Mouse (Mus musculus) layer of hippocampus, adult 9-11 months (tissue): Measurements from ENCODE around the gene Dhrs11.
A peak's percentile ranks its signal among the peaks of the same experiment; 100 is the strongest.
"Not testable (repeated sequence)": the region's sequence is repeated elsewhere in the genome, so short reads cannot be mapped to it uniquely, and the experiment has no call there.

Experiments used
- DNase-seq: peaks from one replicate; pipeline ENCODE4 v3.0.0; 2022

Gene Dhrs11

DNA sequence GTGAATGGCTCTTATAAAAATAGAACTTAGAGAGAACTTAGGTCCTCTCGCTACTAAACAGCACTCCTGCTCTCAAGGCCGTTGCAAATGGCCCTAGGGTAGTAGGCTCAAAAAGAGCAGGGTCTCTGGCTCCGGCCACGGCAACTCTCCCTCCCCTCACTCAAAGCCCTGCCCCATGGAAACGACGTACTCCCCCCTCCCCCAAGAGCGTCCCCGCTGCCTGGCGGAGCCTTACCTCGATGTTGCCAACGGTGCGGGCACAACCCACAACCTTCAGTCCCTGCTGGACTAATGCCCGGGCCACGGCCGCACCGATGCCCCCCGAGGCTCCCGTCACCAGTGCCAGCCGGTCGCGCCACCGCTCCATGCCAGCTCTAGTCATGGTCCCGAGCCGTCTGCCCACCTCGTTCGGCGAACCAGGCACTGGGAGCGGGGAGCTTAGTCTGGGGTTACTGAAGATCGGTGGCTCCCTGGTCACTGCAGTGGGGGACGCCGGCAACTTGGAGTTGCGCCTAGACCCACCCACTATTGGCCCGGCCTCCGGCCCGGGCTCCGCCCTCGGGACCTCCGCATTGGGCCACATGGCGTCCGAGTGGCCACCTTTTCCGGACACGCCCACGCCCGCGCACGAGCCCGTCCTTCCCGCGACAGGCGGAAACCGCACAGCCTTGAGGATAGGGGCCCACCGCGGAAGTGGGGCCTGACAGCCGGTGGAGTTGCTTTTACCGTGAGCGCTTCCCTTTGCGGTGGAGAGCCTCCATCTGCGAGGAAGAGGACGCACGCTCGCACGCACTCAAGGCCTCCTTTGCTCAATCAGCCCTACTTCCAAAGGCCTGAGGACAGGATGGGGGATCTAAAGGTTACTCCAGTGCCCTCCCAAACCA lies at the start of gene Dhrs11:
Gene Dhrs11, minus strand, starts transcription at position 479 of the 884 bp plus-strand sequence.
- peak; percentile 92 for DNase-seq

DNA sequence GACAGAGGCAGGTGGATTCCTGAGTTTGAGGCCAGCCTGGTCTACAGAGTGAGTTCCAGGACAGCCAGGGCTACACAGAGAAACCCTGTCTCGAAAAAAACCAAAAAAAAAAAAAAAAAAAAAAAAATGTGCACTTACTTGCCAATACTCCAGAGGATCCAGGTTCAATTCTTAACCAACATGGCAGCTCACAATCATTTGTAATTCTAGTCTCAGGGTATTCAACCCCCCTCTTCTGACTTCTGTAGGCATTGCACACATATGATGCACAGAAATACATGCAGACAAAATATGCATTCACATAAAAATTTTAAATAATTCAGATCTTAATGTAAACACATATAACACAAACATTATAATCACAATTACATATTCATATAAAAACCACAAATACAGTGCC lies 47.2 kb upstream of the Dhrs11 start:
- not testable (repeated sequence) for DNase-seq

DNA sequence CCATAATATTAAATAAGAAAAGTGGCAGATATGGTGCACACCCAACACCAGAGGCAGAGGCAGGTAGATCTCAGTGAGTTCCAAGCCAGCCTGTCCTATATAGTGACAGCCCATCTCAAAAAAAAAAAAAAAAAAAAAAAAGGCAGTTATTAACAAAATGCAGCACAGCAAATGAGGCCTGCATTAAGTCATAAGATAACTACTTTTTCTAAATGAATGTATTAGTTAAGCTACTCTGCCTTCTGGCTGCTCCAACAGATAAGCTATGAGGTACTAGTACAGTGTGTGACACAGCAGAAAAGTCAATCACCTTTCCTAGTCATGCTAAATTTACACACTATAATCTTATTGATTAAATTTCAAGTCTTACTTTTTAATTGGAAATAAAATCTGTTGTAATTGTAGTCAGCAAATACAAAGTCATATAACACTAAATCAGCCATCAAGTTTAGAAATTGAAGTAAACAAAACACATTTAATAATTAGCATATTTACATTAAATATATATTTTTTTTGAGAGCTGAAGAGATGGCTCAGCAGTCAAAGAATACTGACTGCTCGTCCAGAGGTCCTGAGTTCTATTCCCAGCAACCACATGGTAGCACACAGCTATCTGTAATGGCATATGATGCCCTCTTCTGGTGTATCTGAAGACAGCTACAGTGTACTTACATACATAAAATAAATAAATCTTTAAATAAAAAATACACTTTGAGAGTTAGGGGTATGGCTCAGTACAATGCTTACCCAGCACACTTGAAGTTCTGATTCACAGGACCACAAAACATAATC lies 44.4 kb upstream of the Dhrs11 start:
- no peak for DNase-seq

DNA sequence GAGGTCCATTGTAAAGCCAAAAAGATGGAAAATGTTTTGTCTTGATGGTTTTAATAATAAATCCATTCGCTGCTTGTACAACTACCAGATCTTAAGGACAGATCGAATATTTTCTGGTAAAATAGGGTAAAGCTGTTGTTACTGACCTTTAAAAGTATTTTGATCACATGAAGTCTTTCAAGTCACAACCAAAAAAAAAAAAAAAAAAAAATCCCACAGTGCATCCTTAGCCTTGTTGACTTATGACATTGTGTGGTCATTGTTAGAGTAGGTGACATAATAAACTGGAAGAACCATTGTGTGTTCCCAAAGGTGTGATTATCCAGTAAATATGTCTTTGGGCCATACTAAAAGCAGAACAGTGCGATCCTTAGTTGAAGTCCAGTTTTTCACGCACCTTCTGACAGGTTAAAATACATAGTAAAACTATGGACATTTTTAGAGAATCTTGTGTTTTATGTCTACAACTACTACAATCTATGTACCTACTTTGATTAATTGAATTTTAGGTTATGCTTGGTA lies 42.8 kb upstream of the Dhrs11 start:
- DNase-seq = no peak

- DNase-seq = no peak
These were observed 42.3 kb upstream of the Dhrs11 start for GRCm38 (mm10) chr11:84871046-84871445.

DNA sequence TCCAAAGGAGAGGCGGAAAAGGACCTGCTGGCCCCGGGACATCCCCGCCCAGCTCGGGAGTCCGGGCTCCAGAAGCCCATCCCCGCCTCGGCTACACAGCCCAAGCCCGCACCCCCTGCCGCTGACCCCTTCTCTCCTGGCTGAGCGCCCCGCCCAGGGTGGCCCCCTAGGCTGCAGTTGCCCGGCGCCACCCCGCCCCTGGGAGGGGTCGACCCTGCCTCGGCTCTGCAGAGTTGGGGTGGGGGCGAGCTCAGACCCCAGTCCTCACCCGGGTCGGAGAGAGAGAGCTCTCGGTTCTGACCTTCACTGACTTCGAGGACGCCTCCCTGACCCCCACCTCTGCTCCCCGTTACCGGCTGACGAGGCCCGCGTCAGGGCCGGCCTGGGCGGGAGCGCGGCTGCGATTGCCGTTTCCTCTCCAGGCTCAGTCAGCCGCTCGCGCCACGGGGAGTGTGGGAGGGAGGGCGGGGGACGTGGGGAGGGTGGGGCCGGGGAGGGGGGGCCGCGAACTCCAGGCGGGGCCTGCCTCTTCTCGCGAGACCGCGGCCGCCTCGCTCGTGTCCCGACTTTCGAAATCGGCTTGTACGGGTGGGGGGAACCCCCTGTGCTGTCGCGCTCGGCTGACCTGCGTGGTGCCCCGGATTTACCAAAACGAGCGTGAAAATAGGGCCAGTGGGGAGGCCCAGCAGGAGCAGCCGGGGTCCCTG lies 41.7 kb upstream of the Dhrs11 start, which contains the start of gene Ggnbp2:
Gene Ggnbp2, minus strand, starts transcription at position 481 of the 707 bp plus-strand sequence.
- DNase-seq = peak; percentile 92

DNA sequence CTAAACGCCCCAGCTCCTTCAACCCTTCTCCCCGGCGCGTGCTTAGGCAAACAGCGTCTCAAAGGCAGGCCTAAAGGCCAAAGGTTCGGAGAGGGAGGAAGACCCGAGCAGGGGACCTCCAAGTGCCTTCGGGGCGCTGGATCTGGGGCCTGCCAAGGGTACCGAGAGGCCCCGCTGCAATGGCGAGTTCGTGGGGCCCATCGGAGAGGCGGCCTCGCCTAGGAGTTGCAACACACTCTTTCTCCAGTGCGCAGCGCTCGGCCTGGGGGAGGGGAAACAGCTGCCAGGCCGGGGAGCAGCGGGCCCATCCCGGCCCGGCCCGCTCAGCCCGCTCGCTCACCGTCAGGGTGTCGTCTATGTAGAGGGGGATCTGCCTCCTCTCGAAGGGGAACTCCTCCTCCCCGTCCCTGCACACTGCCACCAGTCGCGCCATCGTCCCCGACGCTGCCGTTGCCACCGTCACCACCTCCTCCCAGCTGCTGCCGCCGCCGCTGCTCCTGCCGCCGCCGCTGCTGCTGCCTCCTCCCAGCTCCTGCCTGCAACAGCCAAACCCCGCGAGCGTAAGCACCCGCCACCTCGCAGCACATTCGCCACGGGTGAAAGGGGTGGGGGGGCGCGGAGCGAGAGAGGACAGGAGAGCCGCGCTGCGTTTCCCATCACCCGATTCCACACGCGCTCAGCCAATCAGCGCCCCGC lies 40.9 kb upstream of the Dhrs11 start:
- peak; percentile 96 for DNase-seq

GRCm38 (mm10) chr11:84868786-84869259 lies 40.0 kb upstream of the Dhrs11 start:
- no peak for DNase-seq

GRCm38 (mm10) chr11:84867586-84867985 lies 38.8 kb upstream of the Dhrs11 start:
- DNase-seq = no peak

DNA sequence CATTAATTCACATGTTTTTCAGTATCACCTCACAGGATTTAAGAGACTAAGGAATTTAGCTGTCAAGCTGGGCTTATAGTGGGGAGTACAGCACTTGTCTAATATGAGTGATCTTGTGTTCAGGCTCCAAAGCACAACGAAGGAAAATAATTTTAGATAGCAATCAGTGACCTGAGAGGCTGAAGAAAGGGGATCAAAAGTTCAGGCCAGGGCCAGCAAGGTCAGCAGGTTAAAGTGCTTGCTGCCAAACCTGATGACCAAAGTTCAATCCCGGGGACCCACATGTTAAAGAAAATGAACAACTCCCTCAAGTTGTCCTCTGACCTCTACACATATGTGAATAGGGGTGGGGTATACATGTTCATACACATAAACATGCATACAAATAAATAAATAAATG lies 36.5 kb upstream of the Dhrs11 start:
- no peak for DNase-seq

- no peak for DNase-seq
These were observed 26.5 kb upstream of the Dhrs11 start for GRCm38 (mm10) chr11:84855285-84855684.

- no peak for DNase-seq
These were observed 18.8 kb upstream of the Dhrs11 start for GRCm38 (mm10) chr11:84847475-84848090.

DNA sequence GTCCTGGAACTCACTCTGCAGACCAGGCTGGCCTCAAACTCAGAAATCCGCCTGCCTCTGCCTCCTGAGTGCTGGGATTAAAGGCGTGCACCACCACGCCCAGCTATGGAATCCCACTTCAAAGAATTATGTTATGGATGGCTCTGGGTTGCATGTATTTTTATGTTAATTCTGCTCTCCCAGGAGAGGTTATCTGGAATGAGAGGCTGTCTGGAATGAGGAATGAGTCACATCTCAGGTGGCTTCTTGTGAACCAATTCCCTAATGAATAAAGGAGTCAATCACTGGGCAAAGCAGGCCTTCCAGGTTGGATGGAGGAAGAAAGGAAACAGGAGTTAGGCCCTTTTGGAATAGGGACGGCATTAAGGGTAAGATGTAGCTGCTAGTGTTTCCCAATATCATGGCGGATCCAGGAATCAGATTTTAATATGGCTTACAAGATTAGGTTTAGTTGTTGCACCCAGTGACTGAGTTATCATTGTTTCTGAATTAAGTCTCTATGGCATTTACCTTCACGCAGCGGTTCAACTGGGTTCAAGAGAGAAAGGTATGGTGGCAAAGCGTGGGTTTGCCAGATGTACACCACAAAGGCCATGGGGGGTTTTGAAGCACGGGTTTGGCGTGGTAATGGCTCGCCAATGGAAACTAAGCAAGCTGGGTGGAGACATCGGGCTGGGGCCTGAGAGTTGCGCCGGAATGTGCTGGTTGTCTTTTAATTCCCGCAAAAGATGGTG lies 18.1 kb upstream of the Dhrs11 start:
- DNase-seq = no peak

GRCm38 (mm10) chr11:84839330-84839729 lies 10.5 kb upstream of the Dhrs11 start:
- no peak for DNase-seq

DNA sequence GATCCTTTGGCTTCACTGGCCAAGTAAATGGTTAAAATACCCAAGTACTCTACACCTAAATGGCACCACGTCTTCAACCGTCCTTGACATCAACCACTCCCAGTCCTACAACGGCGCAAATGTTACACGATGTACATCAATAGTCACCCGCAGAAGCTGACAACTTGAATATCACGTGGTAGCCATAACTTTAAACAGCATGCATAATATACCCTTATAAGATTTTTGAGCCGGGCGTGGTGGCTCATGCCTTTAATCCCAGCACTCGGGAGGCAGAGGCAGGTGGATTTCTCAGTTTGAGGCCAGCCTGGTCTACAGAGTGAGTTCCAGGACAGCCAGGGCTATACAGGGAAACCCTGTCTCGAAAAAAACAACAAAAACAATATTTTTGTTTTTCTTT lies 701 bp upstream of the Dhrs11 start:
- DNase-seq = not testable (repeated sequence)

- DNase-seq = no peak
These were observed 792 bp downstream of the Dhrs11 start for GRCm38 (mm10) chr11:84827901-84828503.

GRCm38 (mm10) chr11:84827492-84827891 lies 1.3 kb downstream of the Dhrs11 start:
- DNase-seq = no peak

GRCm38 (mm10) chr11:84826185-84826584 lies 2.6 kb downstream of the Dhrs11 start:
- peak; percentile 57 for DNase-seq

GRCm38 (mm10) chr11:84825261-84825807 lies 3.5 kb downstream of the Dhrs11 start:
- DNase-seq = no peak

DNA sequence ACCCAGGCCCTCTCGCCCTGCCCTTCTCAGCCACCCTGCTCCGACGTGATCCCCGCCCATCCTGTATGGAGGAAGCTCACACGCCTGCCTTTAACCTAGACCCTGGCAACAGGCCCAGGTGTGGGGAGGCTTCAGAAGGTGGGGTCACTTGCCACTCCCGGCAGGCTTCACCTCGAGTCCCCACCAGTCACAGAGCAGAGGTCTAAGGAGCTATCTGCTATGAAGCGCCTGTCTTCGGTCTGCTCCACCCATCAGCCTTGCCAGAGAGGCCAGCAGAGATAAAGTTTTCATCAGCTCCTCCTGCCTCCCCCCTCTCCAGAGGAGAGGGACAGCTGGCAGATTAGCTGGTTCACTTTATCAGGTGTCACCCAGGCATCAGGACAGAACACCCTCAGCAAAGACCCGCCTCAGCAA lies 5.3 kb downstream of the Dhrs11 start:
- no peak for DNase-seq
